Mouse (Mus musculus) spleen, embryonic (tissue): ENCODE results near the gene Abca1.

Experiments
- CTCF ChIA-PET: fragments of 350-600 bp; sonication (Branson Sonifier 250); formaldehyde crosslinking; loops from one replicate; lab custom pipeline; 2022; lab: Charles Lee

The Abca1 gene

GRCm38 (mm10) chr4:53150516-53150915, 9.2 kb downstream of the Abca1 start:
- CTCF ChIA-PET, result no interaction called here

DNA sequence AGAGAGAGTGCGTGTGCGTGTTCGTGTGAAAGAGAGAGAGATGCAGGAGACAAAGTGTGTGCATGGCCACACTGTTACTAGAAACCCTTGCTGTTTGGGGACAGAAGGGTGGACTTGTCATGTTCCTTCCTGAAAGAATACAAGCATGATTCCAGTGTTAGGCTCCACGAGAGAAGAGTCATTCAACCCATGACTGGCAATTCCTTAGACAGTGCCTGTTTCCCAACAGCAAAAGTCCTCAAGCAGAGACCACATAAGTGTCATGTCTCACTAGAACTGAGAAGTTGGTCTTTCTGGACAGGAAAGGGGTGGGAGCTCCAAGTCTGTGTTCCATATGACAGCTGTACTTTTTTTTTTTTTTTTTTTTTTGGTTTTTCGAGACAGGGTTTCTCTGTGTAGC, 10.1 kb downstream of the Abca1 start:
- CTCF ChIA-PET, result no interaction called here

- CTCF ChIA-PET, result no interaction called here
These were observed 10.9 kb downstream of the Abca1 start for GRCm38 (mm10) chr4:53148817-53149216.

GRCm38 (mm10) chr4:53147454-53147853, 12.2 kb downstream of the Abca1 start:
- CTCF ChIA-PET, result no interaction called here

DNA sequence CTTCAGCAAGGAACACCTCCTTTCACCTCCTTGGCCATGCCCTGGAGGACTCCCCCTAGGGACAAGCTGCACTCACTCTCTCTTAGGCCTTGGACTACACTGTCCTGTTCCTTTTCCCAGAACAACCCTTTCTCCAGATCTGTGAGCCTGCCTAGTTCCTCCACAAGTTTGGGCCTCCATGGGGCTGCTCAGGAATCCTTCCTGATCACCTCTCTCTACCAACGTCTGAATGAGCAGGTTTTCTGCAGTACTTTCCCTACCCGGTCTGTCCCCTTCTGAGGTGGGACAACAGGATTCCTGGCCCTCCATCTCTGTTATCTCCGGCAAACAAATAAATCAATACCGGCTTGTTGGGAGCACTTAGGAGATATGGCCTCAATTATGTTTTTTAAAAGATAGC, 12.6 kb downstream of the Abca1 start:
- CTCF ChIA-PET, result no interaction called here

DNA sequence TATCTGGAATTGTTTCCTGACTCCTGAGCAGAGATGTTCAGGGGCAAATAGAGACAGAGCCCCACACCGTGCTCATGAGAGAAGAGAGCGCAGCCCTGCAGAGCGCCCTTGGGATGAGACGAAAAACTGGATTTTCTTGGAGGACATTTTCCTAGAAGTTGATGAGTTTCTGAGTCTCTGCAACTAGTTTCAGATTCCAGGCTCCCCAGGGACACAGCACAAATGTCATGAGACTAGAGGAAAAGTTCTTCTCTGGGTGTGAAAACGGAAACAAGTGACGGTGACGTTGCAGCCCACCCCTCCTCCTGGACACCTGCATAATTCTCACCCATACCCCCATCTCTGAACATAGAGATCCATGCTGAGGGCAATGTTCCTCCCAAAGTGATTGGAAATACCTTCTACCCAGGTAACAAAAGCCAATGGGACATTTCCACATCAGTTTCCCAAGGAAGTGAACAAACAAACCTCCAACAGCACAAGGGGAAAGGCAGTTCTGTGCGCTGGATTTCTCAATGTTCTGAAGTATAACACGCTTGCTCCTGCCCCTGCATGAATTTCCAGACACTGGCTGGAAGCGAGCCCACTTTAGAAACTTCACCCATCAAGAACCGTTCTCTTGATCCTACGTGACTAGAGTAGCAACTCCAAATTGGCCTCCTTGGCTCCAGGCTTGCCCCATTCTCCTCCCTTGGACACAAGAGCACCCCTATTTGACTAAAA, 13.3 kb downstream of the Abca1 start:
- CTCF ChIA-PET, result no interaction called here

- CTCF ChIA-PET, result no interaction called here
These were observed 14.1 kb downstream of the Abca1 start for GRCm38 (mm10) chr4:53145434-53146168.

DNA sequence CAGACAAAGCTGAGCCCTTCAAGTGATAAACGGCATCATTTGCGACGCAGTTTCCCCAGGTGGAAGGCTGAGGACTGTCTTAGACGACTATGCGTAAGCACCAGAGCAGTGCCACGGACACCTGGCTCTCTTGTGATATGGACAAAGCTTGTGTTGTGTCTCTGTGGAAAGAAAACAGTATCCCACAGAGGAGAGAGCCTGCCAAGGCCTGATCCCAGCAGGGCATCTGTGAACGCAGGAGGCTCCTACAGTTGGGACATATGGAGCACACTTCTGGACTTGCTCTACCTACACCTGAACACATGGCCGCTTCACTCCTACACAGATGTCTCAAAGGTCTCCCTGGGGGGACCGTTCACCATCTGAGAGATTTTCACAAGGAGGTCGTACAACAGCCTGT, 15.1 kb downstream of the Abca1 start:
- CTCF ChIA-PET, result no interaction called here

GRCm38 (mm10) chr4:53144021-53144420, 15.7 kb downstream of the Abca1 start:
- CTCF ChIA-PET, result no interaction called here

DNA sequence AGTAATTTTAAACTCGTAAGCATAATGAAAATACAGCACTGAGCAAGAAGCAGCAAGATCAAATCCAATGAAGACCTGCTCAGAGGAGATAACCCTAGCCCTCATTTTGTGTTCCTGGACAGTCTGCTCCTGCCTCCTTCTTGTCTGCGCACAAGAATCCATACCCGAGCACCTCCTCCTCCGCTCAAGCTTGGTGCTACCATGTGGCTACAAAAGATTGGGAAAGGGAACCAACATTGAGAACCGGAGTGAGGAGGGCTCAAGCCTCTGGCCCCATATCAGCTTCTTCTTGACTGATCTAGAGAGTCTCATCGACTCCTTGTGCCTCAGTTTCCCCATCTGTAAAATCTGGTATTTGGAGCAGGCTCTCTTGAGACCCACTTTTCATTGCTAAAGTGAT, 19.0 kb downstream of the Abca1 start:
- CTCF ChIA-PET, result no interaction called here

DNA sequence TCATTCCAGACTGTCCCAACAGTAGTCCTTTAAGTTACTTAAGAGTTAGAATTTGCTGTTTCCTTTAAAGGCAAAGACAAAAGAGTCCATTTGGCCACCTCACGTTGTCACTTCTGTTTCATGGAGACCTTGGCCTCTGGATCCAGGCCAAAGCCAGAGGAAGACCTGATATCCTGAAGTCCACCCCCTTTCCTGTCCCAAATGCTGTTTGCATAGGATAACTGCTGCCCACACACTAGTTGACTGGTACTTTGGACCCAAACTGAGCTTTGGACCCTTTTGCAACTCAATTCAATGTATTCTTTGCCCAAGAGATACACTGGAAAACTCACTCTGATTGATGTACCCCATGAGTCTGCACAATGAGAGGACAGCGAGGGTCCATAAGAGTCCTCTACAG, 20.2 kb downstream of the Abca1 start:
- CTCF ChIA-PET, result interaction anchor here (0.6 kb wide), 1 partner anchor 427 kb away, joined by 4 read pairs; no protein-coding TSS in a partner anchor

GRCm38 (mm10) chr4:53138974-53139373, 20.7 kb downstream of the Abca1 start:
- CTCF ChIA-PET, result interaction anchor here (0.6 kb wide), 1 partner anchor 427 kb away, joined by 4 read pairs; no protein-coding TSS in a partner anchor

DNA sequence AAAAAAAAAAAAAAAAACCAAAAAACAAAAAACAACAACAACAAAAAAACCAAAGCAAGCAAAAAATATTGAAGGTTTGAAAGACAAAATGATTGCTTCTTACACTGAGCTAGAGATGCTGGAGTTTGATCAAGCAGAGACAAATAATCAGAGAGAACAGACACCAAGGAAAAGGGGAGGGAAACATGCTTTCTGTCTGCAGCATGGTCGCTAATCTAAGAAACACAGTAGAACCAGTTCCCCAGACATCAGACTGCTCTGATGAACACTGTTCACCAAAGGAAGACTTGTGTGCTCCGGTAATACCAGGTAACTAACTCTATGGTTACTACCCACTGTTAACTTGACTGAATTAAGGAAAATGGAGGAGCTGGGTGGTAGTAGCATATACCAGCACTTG, 22.6 kb downstream of the Abca1 start:
- CTCF ChIA-PET, result no interaction called here

- CTCF ChIA-PET, result no interaction called here
These were observed 24.9 kb downstream of the Abca1 start for GRCm38 (mm10) chr4:53134816-53135215.

DNA sequence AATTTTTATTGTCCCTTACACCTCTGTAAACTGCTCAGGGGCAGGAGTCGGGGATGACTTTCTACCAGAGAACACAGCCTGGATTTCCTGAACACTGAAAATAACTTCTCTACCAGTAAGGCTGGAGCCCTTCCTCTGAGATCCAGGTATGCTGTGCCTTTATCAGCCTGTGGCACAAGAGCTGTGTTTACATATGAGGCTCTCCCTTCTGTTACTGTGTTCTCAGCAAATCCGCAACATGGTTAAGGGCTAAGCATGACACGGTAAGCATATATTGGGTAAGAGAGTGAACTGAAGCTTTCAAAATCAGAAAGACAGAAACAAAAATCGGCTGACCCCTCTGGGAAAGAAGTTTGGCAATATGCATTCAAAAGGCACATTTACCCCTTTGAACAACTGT, 25.7 kb downstream of the Abca1 start:
- CTCF ChIA-PET, result no interaction called here

- CTCF ChIA-PET, result no interaction called here
These were observed 28.2 kb downstream of the Abca1 start for GRCm38 (mm10) chr4:53131538-53131937.

DNA sequence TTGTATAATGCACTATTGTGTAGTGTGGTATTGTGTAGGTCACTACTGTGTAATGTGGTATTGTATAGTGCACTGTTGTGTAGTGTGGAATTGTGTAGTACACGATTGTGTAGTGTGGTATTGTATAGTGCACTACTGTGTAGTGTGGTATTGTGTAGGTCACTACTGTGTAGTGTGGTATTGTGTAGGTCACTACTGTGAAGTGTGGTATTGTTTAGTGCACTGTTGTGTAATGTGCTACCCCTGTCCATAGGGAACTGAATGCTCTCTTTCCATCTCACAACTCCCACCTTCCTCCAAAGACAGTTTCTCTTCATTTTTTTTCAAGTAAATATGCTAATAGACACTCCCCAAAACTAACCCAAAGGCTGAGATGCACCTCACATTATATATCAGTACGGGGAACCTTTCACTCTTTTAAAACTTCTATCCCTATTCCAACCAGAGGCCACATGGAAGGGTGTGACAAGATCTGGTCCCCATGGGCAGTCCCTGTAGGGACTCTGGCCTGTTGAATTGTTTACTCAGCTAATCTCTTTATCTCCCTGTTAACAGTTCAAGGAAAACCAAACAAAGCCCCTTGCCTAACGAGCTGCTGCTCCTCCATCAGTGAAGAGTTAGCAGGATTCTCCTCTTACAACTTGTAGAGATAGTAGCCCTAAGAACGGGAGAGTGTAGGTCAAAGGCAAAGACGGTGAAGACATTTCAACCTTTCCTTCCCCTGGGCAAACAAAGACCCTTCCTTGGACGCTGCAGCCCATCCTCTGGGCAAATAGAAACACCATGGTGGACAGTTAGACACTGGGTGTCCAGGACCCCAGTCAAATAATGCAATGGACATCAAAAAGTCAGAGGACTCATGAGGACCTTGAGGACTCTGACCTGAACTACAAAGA, 28.8 kb downstream of the Abca1 start:
- CTCF ChIA-PET, result no interaction called here

DNA sequence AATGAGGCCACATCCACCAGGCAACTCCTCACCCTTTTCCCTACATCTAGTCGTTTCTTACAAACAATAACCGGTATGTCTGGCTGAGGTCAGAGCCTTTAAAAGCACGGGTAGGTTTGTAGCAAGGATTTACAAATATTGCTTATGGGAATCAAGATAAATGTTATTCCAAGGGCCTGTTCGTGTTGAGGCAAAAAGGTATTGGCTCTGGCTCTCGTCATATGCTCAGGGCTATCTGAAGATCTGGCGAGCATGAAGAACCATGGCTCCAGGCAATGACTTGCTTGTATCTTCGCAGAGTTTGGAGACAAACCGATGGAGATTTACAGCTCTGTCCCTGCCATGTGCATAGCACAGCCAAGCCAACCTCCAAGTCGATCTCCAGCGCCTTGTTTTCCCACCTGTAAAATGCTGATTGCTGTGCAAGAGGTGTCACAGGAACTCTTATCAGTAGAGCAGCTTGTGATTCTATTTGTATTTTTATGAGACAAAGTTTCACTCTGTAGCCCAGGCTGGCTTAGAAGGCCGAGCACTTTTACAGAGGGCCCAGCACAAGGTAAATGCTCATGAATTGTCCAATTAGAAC, 29.9 kb downstream of the Abca1 start:
- CTCF ChIA-PET, result no interaction called here

DNA sequence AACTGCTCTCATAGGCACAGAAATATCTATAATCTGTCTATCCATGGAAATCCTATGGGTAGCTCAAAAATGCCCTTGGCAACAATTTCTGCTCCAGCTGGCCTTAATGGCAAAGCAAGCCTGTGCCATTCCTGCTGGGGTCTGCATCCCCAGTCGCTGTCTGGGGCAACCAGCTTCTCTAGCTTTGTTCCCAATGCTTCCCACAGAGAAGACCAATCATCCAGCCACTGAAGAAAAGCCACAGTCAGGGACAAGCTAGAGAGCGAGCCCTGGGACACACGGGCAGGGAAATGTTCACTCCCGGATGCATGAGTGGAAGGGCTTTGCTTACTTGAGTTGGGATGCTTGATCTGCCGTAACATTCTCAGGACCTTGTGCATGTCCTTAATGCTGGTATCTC, 32.4 kb downstream of the Abca1 start:
- CTCF ChIA-PET, result no interaction called here

- CTCF ChIA-PET, result no interaction called here
These were observed 32.9 kb downstream of the Abca1 start for GRCm38 (mm10) chr4:53126794-53127193.

DNA sequence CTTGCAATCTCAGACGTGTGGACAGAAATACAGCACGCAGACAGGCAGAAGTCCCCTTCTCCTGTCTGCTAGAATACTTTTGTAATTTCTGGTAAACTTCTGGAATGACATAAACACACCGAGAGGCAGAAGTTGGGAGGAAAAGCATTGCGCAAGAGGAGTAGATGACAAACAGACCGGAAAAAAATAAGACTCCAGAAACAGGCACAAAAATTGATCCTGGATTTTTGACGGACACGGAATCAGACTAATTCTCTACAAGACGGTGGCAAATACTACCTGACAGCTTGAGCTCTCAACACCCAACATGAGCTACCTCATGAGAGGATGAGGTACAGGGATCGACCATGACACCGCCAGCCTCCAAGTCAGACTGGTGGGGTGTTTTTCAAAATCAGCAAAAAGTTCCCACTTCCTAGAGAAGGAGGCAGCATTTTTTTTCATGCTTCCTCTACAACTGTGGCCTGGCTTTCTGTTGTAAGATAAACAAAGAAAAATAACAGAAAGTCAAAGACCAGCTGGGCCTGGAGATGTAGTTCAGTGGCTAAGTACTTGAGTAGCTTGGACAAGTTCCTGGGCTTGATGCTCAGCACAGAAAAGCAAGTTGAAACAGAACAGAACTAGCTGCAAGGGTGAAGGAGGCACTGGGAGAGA, 34.7 kb downstream of the Abca1 start:
- CTCF ChIA-PET, result no interaction called here
